Mouse (Mus musculus): ENCODE measurements around the gene Rnf151.

DNA sequence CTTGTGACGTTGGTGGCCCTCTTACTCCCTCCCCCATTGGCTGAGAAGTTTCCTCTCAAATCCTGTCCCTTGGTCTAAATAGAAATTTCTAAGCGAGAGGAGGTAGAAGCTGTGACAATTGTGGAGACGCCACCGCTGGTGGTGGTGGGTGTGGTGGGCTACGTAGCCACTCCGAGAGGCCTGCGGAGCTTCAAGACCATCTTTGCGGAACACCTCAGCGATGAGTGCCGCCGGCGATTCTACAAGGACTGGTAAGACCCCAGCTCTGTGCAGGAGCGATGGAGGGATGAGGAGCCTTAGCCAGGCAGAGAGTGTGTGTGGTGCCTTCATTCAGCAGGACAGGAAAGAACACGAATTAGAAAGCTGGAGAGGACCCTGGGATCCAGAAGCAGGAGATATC, 12.9 kb upstream of the Rnf151 start:
- TF ChIP-seq CTCF (IDR thresholded peaks at IDR 0.05; ENCODE audit: control insufficient read depth, insufficient read depth, low read length) = no peak
- TF ChIP-seq POLR2A (IDR thresholded peaks at IDR 0.05; ENCODE audit: borderline replicate concordance, control insufficient read depth, low read depth, low read length) = no peak
